Mouse (Mus musculus) layer of hippocampus, adult 8-10 months (tissue): ENCODE measurements at regions not wholly inside any gene's neighbourhood (a gene's known extent, or its start where the extent isn't known, plus 50 kb on each side); places are given as distances from the start of the nearest gene placed in this dataset.

Source experiments
- DNase-seq, 2 experiments: peaks; one replicate each; pipeline ENCODE4 v3.0.0; 2022; ENCODE audit warnings: low spot score in 2 of 2

GRCm38 (mm10) chr14:116869996-116870395, 55.1 kb upstream of the Gpc6 start:
- DNase-seq: no peak
